Mouse (Mus musculus) C2C12 (cell line): ENCODE measurements at regions not wholly inside any gene's neighbourhood (a gene's known extent, or its start where the extent isn't known, plus 50 kb on each side); places are given as distances from the start of the nearest gene placed in this dataset.

Experiments
- H3K27me3 ChIP-seq: one replicate; pipeline ENCODE4 v1.6.1; 2011; ENCODE audit not compliant: control insufficient read depth, insufficient read depth, insufficient read length
- H3K36me3 ChIP-seq: one replicate; pipeline ENCODE4 v1.6.1; 2011; ENCODE audit not compliant: control insufficient read depth, insufficient read depth
- H3K4me3 ChIP-seq: one replicate; pipeline ENCODE4 v1.5.1; 2011; ENCODE audit warnings: mild to moderate bottlenecking, control low read depth; ENCODE audit not compliant: poor library complexity, insufficient read depth, severe bottlenecking
- H3K79me2 ChIP-seq: one replicate; pipeline ENCODE4 v1.6.1; 2011; ENCODE audit not compliant: control insufficient read depth, insufficient read depth
- H3K79me3 ChIP-seq: one replicate; pipeline ENCODE4 v1.6.1; 2011; ENCODE audit warnings: low read depth, control low read depth
- H3ac ChIP-seq: one replicate; pipeline ENCODE3; 2011; ENCODE audit warnings: low read depth; ENCODE audit not compliant: control insufficient read depth, insufficient read length
- CEBPB ChIP-seq: IDR thresholded peaks from one replicate; pipeline ENCODE4 v1.6.1; 2011; ENCODE audit warnings: low read depth, mild to moderate bottlenecking, control low read depth, moderate library complexity
- CTCF ChIP-seq: IDR thresholded peaks from one replicate; pipeline ENCODE4 v1.5.1; 2011; ENCODE audit not compliant: control insufficient read depth, insufficient read depth, insufficient read length
- FOSL1 ChIP-seq: IDR thresholded peaks from one replicate; pipeline ENCODE4 v1.8.0; 2011; ENCODE audit warnings: mild to moderate bottlenecking, low read length; ENCODE audit not compliant: poor library complexity, insufficient read depth, severe bottlenecking
- MAX ChIP-seq: IDR thresholded peaks from one replicate; pipeline ENCODE4 v1.6.1; 2011; ENCODE audit warnings: mild to moderate bottlenecking, control low read depth
- MYOD1 ChIP-seq: IDR thresholded peaks from one replicate; pipeline ENCODE4 v1.6.1; 2011; ENCODE audit warnings: low read depth; ENCODE audit not compliant: control insufficient read depth, insufficient read length
- MYOG ChIP-seq: IDR thresholded peaks from one replicate; pipeline ENCODE4 v1.6.1; 2011; ENCODE audit not compliant: control insufficient read depth, insufficient read length; ENCODE audit errors: extremely low read depth
- USF1 ChIP-seq: IDR thresholded peaks from one replicate; pipeline ENCODE4 v1.6.1; 2011; ENCODE audit warnings: low read depth, mild to moderate bottlenecking, control low read depth, moderate library complexity

DNA sequence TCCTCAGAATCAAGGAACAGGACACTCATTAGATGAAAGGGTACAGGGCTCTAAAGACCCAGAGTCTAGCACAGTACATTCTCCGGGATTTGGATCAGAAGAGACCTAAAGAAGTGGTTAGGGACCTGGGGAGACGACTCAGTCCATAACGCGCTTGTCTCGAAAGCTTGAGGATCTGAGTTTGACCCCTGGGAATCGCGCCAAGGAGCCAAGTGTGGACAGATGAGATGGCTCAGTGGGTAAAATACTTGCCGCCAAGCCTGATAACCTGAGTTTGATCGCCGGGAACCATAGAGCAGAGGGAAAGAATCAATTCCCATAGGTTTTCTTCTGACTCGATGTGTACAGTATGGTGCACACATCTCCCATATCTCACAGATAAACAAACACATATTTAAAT is 97.4 kb upstream of the Adpgk start:
- H3K36me3 ChIP-seq = no peaks in the 10 kb centered on the region
- no peaks in the 10 kb centered on the region for H3K27me3 ChIP-seq
- H3K4me3 ChIP-seq = no peak overlapping the region
- H3K79me3 ChIP-seq = no peaks in the 10 kb centered on the region
- no peak overlapping the region for H3ac ChIP-seq
- no peaks in the 10 kb centered on the region for H3K79me2 ChIP-seq
- no peak for TF ChIP-seq CEBPB
- no peak for TF ChIP-seq MAX
- no peak for TF ChIP-seq MYOG
- TF ChIP-seq USF1 = no peak
- TF ChIP-seq MYOD1 = no peak
- TF ChIP-seq CTCF = no peak
- no peak for TF ChIP-seq FOSL1

DNA sequence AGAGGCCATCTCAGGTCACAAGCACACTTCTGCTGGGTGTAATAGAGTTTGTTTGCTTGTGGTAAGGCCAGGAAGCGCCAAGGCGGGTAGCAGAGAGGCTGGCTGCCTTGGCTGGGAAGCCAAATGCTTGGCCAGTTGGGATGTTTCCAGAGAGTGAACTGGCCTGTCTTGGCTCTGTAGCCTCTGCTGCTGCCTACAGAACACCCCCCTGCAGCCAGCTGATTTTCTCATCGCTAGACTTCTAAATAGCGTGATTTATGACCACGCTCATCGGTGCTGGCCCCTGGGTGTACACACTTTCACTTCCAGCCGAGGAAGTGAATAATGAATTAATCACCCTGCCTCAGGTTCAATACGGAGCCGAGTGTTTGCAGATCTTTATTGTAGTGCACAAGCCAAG is 102.2 kb upstream of the Adpgk start:
- Histone ChIP-seq H3K27me3 (no peaks in the 10 kb centered on the region), H3K36me3 (no peaks in the 10 kb centered on the region), H3ac (peak overlapping the region; percentile 49), H3K4me3 (no peak overlapping the region), H3K79me3 (no peaks in the 10 kb centered on the region), H3K79me2 (no peaks in the 10 kb centered on the region)
- TF ChIP-seq USF1 (no peak), MAX (peak; percentile 38), CEBPB (no peak), FOSL1 (no peak), MYOD1 (no peak)

DNA sequence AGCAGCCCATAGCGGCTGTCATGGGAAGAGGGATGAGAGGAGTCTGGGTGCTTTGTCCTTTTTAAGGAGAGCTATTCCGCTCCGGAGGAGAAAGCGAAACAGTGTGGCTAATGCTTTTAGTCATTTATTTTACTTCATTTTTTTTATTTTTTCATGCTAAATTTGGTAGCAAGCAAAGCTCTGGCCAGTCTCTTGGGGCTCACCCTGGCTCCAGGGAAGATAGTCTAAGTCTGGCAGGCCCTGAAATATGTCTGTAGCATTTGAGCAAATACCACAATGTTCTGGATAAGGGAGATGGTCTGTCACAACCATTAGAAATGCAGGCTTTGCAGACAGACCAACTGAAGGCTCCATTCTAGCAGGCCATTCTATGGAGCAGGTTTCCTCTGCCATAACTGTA is 102.9 kb upstream of the Adpgk start:
- TF ChIP-seq FOSL1 = no peak
- TF ChIP-seq CEBPB = no peak
- TF ChIP-seq MAX = no peak
- Histone ChIP-seq H3ac (no peak overlapping the region), H3K79me2 (no peaks in the 10 kb centered on the region), H3K36me3 (no peaks in the 10 kb centered on the region), H3K79me3 (no peaks in the 10 kb centered on the region), H3K27me3 (no peaks in the 10 kb centered on the region), H3K4me3 (no peak overlapping the region)

DNA sequence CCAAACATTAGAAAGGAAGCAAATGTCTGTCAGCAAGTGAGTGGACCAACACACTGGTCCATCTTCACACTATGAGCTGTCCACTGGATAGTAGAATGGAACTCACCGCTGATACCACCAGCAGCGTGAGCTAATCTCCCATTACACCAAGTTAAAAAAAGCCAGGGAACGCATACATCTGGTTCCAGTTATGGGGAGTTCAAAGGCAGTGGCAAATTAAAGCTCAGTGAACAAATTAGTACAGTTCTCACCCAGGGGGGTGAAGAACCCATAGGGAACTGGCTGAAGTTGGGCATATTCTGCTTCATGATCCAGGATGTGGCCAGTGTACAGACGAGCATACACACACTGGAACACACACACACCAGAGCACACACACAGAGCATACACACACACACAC is 105.0 kb upstream of the Adpgk start:
- Histone ChIP-seq H3K79me2 (no peaks in the 10 kb centered on the region), H3K36me3 (no peaks in the 10 kb centered on the region), H3K4me3 (no peak overlapping the region), H3ac (no peak overlapping the region), H3K79me3 (no peaks in the 10 kb centered on the region), H3K27me3 (no peaks in the 10 kb centered on the region)
- TF ChIP-seq MYOG (no peak), MAX (no peak), FOSL1 (no peak), USF1 (no peak), CTCF (no peak)

DNA sequence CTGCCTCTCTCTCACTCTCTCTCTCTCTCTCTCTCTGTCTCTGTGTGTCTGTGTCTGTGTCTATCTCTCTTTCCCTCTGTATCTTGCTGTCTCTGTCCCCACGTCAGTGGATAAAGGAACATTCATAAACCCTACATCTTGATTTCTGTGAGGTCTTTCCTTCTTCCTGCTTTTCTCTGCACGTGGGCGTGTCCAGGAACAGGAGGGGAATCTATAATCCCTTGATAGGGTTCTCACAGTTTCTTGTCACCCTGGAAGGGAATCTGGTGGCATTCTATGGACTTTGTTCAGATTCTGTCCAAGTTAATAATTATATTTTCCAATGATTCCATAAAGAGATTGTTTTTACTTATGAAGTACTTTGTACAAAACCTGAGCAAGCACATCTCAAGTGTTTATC is 107.3 kb upstream of the Adpgk start:
- no peaks in the 10 kb centered on the region for H3K36me3 ChIP-seq
- H3K79me2 ChIP-seq = no peaks in the 10 kb centered on the region
- no peaks in the 10 kb centered on the region for H3K79me3 ChIP-seq
- no peak for TF ChIP-seq CTCF
- TF ChIP-seq MAX = no peak
- no peak for TF ChIP-seq FOSL1
- no peak for TF ChIP-seq CEBPB
- TF ChIP-seq MYOD1 = no peak
- no peak for TF ChIP-seq MYOG
- no peak for TF ChIP-seq USF1
- H3K27me3 ChIP-seq = no peaks in the 10 kb centered on the region
- H3K4me3 ChIP-seq = no peak overlapping the region
- no peak overlapping the region for H3ac ChIP-seq

DNA sequence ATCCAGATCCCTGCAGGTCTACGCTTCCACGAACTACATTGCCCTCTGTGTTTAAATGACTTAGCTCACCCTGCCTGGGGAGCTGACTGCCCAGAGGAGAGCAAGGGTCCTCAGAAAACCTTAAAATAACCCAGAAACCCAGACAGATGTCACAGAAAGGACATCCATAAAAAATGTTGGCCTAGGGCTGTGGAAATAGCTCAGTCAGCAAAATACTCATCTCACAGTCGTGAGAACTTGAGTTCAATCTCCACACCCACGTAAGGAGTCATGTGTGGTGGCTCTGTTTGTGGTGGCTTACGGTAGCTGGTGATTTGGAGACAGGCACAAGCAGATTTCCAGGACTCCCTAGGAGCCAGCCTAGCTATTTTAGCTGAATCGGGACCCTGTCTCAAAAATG is 108.5 kb upstream of the Adpgk start:
- H3K36me3 ChIP-seq = no peaks in the 10 kb centered on the region
- TF ChIP-seq MYOD1 = no peak
- TF ChIP-seq USF1 = no peak
- TF ChIP-seq FOSL1 = no peak
- no peak for TF ChIP-seq CTCF
- no peak for TF ChIP-seq MYOG
- TF ChIP-seq CEBPB = no peak
- no peak for TF ChIP-seq MAX

More for the DNA sequence above, 108.5 kb upstream of the Adpgk start:
- Histone ChIP-seq H3K4me3 (no peak overlapping the region), H3ac (no peak overlapping the region), H3K79me2 (no peaks in the 10 kb centered on the region), H3K27me3 (peaks cover under 1% of the 10 kb centered on the region), H3K79me3 (no peaks in the 10 kb centered on the region)
